Mouse (Mus musculus): Measurements from ENCODE around the gene Rpp14.

DNA sequence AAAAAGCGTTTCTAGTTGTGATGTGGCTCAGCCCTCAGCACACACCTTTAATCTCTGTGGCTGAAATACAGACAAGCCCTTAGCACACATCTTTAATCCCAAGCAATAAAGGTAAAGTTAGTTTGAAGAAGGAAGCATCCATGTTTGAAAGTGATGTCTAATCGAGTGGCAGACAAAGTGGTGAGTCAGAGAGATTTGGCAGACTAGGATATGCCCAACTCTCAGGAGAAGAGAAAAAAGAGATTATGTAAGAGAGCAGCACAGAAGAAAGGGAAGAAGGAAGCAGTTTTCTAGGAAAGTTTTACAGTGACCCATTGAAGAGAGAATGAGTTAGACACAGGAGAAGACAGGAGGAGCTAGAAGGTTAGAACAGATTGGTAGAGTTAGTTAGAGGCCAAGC lies 8.8 kb downstream of the Rpp14 start:
- no peak for TF ChIP-seq GATA1 (IDR thresholded peaks at IDR 0.05; ENCODE audit: borderline replicate concordance, low read length)
- no peak for TF ChIP-seq FLI1 (IDR thresholded peaks at IDR 0.05; ENCODE audit: low read length)

Measured in megakaryocyte, embryonic 14.5 days (primary cell).